Comparison of ENCODE assay signal across 24 mouse cellular contexts in the genomic region with DNA sequence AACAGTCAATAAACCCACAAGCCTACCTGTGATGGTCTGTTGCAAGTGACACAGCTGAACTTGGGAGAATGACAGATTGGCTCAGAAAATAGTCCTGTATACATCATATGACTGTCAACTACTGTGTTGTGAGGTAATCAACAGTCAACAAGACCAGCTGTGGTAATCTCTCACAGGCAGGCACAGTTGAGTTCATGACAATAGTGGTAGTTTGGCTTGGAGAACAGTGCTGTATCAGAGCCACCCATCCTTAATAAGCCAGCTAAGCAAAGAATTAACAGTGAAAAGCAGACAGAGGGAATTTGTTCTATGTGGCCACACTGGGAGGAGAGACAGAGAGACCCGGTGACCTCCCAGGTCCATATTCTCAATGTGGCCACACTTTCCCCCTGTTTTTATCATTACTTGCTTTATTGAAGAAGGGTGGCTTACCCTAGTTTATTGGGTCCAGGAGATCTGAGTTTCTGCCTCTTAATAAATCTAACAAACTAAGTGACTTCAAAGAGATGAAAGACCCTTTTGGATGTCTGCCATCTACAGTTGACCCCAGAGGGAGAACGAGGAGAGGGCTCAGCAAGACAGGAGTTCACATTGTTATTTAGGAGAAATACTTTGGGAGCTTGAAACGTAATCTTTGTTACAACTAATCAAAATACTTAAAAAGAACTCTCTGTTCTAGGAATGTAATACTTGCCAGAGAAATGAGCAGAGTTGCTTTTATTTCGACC. TPM values are rescaled to one million over a fixed set of nuclear protein-coding genes. Genes with fewer than 3 reads are reported as not detected.
DNase-seq lines count a peak whose midpoint lies in the region; ATAC-seq lines count a peak whose summit lies in the region.
"Had no signal": no experiment of that assay in that cellular context is flagged by ENCODE, and none has a peak within 500 bp of the region (broad histone marks: within the 10 kb centered on the region; RNA-seq: fewer than 3 reads in every experiment).

No protein-coding gene starts in this region.

- intact Hi-C loops in left cerebral cortex, postnatal 25 days (cut with DNase I) = no loop called here

- DNase-seq in frontal cortex, adult 2 months (ENCODE audit: extremely low spot score in 1 of 2, low spot score in 1 of 2) = no peak
- DNase-seq in layer of hippocampus, adult 11-12 months (ENCODE audit: low spot score) = peak; percentile 31
- no peak for DNase-seq in layer of hippocampus, postnatal 25 days (ENCODE audit: extremely low spot score in 1 of 2, low spot score in 1 of 2)
- peak; percentile 23 to 43 for DNase-seq in left cerebral cortex, adult 9 months (ENCODE audit: low spot score in 2 of 2)
- no peak for DNase-seq in left cerebral cortex, postnatal 25 days (ENCODE audit: low spot score in 2 of 2)
- no peak for DNase-seq in urinary bladder, postnatal 25 days (ENCODE audit: low spot score)
- DNase-seq: adrenal gland, adult 8-10 months; cerebellum, adult 11 months; cerebellum, postnatal 10 days; forebrain, postnatal 0 days; gastrocnemius, postnatal 14 days; kidney, adult 9 months; liver; lung, adult 2 months; lung, postnatal 14 days; right cerebral cortex, postnatal 25 days; thymus, postnatal 14 days had no signal

- ATAC-seq in frontal cortex, adult (ENCODE audit: low TSS enrichment) = peak; percentile 69; the same call in 1 of the 2 replicates
- ATAC-seq: forebrain, postnatal 0 days; intestine, embryonic 16.5 days; midbrain, embryonic 16.5 days had no signal

RNA-seq across cellular contexts. Expression of a gene that starts 22.4 kb away (rescaled TPM):
- polyA plus RNA-seq in frontal cortex, adult 2 months (2012; rRNA removed) = 21.5 and 21.7 TPM in 2 replicates
- 10 to 100 TPM; 20.2 to 22.6 TPM for total RNA-seq in layer of hippocampus, postnatal 25 days (2021)
- 10 to 100 TPM; 21.9 to 25.1 TPM for total RNA-seq in left cerebral cortex, postnatal 25 days (2021)
- total RNA-seq: common myeloid progenitor, adult 5-6 weeks; granulocyte monocyte progenitor cell, adult 5-6 weeks; megakaryocyte progenitor cell, adult 5-6 weeks; neutrophil, adult 5-6 weeks had no signal

Comparison
In these comparisons a context has a peak if more than half of its experiments do, and no peak if none do; other contexts are left out.
1. DNase-seq: peak in layer of hippocampus, adult 11-12 months (single experiment) and left cerebral cortex, adult 9 months (2 of 2); none in frontal cortex, adult 2 months (0 of 2), layer of hippocampus, postnatal 25 days (0 of 2), left cerebral cortex, postnatal 25 days (0 of 2) and urinary bladder, postnatal 25 days (single experiment).